Mouse (Mus musculus): ENCODE data around the gene Pir.

Pir gene

GRCm38 (mm10) chrX:164269285-164269761 is at the start of gene Pir:
TSS of gene Pir (plus strand) at chrX:164269371.
- peak; percentile 93 for ATAC-seq (ENCODE audit: low TSS enrichment)

- no peak for ATAC-seq (ENCODE audit: low TSS enrichment)
Measured at GRCm38 (mm10) chrX:164221989-164222388, 47.2 kb upstream of the Pir start.

- ATAC-seq (ENCODE audit: low TSS enrichment) = no peak
Measured at GRCm38 (mm10) chrX:164233380-164233779, 35.8 kb upstream of the Pir start.

GRCm38 (mm10) chrX:164245714-164246113 is 23.5 kb upstream of the Pir start:
- ATAC-seq (ENCODE audit: low TSS enrichment) = no peak

- no peak for ATAC-seq (ENCODE audit: low TSS enrichment)
Measured at GRCm38 (mm10) chrX:164246722-164247121, 22.4 kb upstream of the Pir start.

GRCm38 (mm10) chrX:164256527-164256926 is 12.6 kb upstream of the Pir start:
- ATAC-seq (ENCODE audit: low TSS enrichment) = no peak

- no peak for ATAC-seq (ENCODE audit: low TSS enrichment)
Measured at GRCm38 (mm10) chrX:164258057-164258456, 11.1 kb upstream of the Pir start, which contains the start of gene Bmx. TSS of gene Bmx (minus strand) at chrX:164258193.

- no peak for ATAC-seq (ENCODE audit: low TSS enrichment)
Measured at GRCm38 (mm10) chrX:164258662-164259061, 10.5 kb upstream of the Pir start.

GRCm38 (mm10) chrX:164262286-164262685 is 6.9 kb upstream of the Pir start:
- ATAC-seq (ENCODE audit: low TSS enrichment) = no peak

- ATAC-seq (ENCODE audit: low TSS enrichment) = no peak
Measured at GRCm38 (mm10) chrX:164264861-164265260, 4.3 kb upstream of the Pir start.

GRCm38 (mm10) chrX:164270603-164271002 is 1.4 kb downstream of the Pir start:
- no peak for ATAC-seq (ENCODE audit: low TSS enrichment)

- no peak for ATAC-seq (ENCODE audit: low TSS enrichment)
Measured at GRCm38 (mm10) chrX:164275536-164275935, 6.4 kb downstream of the Pir start.

- ATAC-seq (ENCODE audit: low TSS enrichment) = no peak
Measured at GRCm38 (mm10) chrX:164280918-164281647, 11.9 kb downstream of the Pir start.

GRCm38 (mm10) chrX:164283808-164284207 is 14.6 kb downstream of the Pir start:
- ATAC-seq (ENCODE audit: low TSS enrichment) = no peak

- peak; percentile 55; the same call in 1 of the 2 replicates for ATAC-seq (ENCODE audit: low TSS enrichment)
Measured at GRCm38 (mm10) chrX:164287077-164287476, 17.9 kb downstream of the Pir start.

- ATAC-seq (ENCODE audit: low TSS enrichment) = no peak
Measured at GRCm38 (mm10) chrX:164291147-164291546, 22.0 kb downstream of the Pir start.

GRCm38 (mm10) chrX:164306250-164306649 is 37.1 kb downstream of the Pir start:
- no peak for ATAC-seq (ENCODE audit: low TSS enrichment)

- no peak for ATAC-seq (ENCODE audit: low TSS enrichment)
Measured at GRCm38 (mm10) chrX:164313876-164314275, 44.7 kb downstream of the Pir start.

- no peak for ATAC-seq (ENCODE audit: low TSS enrichment)
Measured at GRCm38 (mm10) chrX:164318554-164318953, 49.4 kb downstream of the Pir start.

GRCm38 (mm10) chrX:164320031-164320430 is 50.9 kb downstream of the Pir start:
- ATAC-seq (ENCODE audit: low TSS enrichment) = no peak

- no peak for ATAC-seq (ENCODE audit: low TSS enrichment)
Measured at GRCm38 (mm10) chrX:164322492-164322891, 53.3 kb downstream of the Pir start.

GRCm38 (mm10) chrX:164323391-164323913 is 54.3 kb downstream of the Pir start:
- no peak for ATAC-seq (ENCODE audit: low TSS enrichment)

GRCm38 (mm10) chrX:164330351-164330750 is 61.2 kb downstream of the Pir start:
- no peak for ATAC-seq (ENCODE audit: low TSS enrichment)

Data from frontal cortex, adult (tissue).